Mouse (Mus musculus): Measurements from ENCODE around the gene Syngr4.
"Not testable (repeated sequence)": the region's sequence is repeated elsewhere in the genome, so short reads cannot be mapped to it uniquely, and the experiment has no call there.

Syngr4 gene

DNA sequence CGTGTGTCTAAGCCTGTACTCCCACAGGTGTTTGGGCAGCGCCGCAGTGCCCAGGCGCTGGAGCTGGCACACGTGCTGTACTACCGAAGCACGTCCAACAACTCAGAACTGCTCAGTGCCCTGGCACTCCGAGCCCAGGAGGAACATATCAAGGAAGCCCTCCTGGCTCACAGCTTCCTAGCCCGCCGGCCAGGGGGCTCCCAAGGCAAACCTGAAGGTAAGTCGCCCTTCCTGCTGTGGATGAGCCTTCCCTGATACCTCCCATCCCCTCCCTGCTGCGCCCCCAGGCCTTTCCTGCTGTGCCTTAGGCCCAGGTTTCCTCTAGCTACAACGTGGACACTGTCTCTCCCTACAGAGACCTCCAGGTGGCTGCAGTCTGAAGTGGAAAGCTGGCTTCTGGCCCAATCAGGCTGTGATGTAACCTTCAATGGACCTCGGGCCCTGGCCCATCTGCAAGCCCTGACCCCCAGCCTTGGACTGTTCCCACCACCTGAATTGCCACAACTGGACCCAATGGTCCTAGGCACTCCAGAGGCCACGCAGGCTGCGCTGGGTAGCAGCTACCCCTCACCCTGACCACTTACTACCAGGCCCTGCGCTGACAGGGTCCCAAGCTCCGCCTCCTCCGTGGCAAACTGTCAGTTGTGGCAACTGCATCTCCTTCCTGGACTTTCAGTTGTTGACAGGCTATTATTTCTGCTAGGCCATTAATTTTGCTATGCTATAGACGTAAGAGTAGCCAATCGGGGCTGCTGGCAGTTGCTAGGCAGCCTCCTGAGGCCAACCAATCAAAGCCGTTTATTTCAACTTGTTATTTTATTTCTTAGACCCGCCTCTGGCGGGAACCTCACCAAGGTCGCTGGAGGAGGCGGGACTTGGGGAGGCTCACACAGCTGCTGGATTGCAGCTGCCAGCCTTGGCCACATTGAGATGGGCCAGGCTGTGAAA is 19.8 kb upstream of the Syngr4 start:
- peak; percentile 88 for DNase-seq (ENCODE audit: low read depth, low spot score)

DNA sequence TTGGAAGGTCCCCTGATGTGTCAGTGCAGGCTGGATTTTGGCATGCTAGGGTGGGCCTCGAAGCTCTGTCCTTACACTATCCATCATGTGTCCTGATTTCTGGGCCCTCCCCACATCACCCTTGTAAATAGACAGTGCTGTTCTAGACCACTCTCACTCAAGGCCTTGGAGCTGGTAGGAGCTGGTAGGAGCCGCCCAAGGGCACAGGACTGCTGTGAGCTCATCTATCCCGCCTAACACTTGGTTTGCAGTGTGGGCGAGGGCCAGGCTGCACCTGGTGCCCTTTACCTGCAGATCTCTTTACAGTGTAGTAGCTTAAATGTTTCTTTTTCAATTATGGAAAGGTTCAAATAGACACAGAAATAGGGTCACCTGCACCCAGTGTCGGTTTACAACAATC is 18.5 kb upstream of the Syngr4 start:
- no peak for DNase-seq (ENCODE audit: low read depth, low spot score)

DNA sequence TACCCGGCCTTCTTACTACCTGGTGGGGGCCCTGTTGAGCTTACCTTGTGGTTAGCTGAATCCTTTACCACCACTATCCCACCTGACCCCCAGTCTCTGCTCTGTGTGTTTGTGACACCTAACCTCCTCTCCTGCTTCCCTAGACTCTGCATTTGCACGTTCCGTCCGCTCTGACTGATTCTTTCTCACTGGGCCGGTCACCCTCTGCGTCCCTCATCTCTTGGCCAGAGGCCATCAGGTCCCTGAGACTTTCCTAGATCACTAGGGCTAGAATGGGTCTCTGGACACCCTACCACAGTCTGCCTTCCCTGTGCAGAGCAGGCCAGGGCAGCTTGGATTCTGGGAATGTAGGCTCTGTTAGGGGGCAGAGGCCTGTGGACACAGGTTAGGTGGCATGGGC is 17.6 kb upstream of the Syngr4 start:
- no peak for DNase-seq (ENCODE audit: low read depth, low spot score)

DNA sequence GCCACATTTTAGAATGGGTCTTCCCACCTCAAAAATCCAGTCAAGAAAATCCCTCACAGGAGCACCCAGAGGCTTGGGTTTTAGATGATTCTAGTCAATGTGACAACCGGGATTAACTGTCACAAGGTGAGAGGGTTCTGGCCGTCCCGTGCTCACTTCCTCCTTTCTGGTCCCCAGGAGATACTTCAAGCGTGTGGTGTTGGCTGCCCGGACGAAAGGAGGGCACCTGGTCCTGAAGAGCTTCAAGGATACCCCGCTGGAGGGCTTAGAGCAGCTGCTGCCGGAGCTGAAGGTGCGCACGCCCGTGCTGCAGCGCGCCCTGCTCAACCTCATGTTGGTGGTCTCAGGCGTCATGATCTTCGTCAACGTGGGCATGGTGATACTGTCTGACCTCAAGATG is 12.6 kb upstream of the Syngr4 start:
- DNase-seq (ENCODE audit: low read depth, low spot score) = no peak

DNA sequence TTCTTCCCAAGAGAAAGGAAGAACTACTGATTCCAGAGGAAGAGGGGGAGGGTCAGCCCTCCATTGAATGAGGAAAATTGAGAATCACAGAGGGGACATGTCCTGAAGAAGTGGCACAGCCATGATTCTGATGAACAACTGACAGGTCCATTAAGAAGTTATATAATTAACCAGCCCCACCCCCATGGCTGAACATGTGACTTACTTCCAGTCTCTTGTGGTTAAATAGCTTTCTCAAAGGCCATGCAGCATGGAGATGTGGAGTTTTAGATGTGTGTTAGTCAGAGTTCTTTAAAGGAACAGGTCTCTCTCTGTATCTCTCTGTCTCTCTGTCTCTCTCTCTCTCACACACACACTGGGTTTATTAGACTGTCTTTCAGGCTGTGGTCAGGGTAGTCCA is 11.9 kb upstream of the Syngr4 start:
- DNase-seq (ENCODE audit: low read depth, low spot score) = no peak

DNA sequence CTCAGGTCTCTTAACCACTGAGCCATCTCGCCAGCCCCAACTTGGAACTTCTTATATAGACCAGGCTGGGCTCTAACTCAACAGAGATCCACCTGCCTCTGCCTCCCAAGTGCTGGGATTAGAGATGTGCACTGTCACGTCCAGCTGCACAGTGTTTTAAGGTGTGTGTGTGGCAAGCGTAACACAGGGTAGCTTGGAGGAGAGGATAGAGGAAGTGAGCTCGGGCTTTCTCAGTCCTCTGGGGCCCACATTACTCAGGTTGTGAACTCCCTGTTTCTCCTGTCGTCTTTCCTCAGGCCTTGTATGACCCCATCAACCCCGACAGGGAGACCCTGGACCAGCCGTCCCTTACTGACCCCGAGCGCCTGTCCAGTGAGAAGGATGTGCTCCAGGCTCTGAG is 10.1 kb upstream of the Syngr4 start:
- DNase-seq (ENCODE audit: low read depth, low spot score) = no peak

DNA sequence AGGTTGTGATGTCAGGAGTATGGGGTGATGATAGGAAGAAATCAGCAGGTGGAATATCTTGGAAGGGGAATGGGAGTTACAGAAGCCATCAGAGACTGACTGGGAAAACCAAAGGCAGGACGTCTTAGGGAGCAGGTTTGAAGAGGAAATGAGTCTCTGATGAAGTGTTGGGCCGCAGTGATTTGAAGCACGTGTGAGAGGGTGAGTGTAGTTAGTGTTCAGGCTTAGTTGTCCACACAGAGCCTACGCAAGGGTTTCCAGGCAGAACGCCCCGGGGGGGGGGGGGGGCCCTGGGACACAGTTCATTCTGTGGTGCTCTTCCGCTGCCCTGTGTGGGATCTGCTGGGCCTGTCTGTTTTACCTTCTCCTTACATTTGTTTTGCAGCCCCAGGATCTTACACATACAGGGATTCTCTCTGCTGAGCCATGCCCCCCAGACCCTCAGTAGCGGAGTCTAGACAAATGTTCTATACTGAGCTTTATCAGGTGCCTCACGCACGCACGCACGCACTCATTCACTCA is 6.0 kb upstream of the Syngr4 start:
- no peak for DNase-seq (ENCODE audit: low read depth, low spot score)

DNA sequence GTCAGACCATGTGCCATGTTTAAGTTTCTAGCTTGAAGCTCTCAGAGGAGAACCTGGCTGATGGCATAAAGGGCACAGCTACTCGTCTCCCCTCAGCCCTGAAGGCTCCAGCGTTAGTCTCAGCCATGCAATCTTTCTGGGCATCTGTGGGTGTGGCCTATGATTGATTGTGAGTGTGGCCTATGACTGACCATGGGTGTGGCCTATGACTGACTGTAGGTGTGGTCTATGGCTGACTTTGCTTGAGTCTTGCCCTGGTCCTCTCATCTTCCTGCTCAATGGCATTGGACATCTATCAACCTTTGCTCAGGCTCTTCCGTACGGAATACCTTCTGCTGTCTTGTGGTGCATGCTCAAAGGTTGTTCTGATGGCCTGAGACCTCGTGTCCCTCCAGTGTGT is 5.0 kb upstream of the Syngr4 start:
- DNase-seq (ENCODE audit: low read depth, low spot score) = no peak

DNA sequence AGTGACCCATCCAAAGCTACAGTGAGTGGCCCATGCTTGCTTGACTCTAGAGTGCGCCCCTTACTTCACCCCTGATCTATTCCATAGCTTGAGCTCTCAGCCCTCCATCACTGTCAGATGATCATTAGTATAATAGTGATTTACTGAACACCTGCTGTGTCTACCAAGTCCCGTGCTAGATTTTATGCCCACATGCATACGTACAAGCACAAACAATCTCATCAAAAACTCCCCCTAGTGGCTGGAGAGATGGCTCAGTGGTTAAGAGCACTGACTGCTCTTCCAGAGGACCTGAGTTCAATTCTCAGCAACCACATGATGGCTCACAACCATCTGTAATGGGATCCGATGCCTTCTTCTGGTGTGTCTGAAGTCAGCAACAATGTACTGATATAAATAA is 1.6 kb upstream of the Syngr4 start:
- not testable (repeated sequence) for DNase-seq (ENCODE audit: low read depth, low spot score)

DNA sequence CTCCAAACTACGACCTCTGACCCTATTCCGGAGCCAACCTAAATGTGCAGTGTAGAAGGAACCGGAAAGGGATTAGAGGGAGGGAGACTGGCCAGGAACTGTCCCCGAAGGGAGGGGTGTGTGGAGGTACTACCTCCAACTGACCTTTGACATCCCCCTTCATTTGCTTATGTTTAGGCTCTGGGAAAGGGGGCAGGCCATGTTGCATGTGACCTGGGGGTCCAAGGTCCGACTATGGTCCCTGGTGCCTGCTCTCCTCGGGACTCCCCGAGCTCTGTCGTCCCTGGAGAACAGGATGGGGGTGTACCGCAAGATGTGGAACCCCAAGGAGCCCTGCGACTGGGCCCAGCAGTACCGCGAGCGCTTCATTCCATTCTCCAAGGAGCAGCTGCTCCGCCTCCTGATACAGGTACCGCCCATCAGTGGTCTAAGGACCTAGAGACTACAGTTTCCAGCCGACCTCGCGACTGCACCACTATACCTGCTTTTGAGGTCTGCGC is 794 bp upstream of the Syngr4 start:
- no peak for DNase-seq (ENCODE audit: low read depth, low spot score)

DNA sequence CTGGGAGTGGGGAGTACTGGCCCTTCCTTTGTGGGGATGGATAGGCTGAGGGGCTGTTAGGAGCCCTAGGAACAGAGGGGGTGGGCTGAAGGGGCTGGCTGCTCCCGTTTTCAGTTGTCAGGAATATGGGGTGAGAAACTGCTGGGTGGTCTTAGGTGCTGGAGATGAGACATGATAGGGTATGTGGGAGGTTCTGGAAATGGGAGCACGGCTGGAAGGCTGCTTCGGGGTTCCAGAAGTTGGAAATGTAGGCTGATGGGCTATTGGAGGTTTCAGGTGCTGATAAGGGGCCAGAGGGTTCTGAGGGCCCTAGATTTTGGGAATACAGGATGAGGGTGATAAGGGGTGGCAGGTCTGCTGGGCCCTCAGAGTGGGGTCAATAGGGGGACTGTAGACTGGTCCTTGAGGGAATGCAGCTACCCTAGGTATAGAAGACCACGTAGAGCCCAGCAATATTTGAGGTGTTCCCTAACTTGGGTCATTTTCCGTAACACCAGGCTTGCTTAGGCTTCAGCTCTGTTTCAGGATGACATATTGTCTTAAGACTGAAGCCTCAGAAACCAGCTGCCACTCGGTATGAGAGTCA is 490 bp downstream of the Syngr4 start:
- no peak for DNase-seq (ENCODE audit: low read depth, low spot score)

DNA sequence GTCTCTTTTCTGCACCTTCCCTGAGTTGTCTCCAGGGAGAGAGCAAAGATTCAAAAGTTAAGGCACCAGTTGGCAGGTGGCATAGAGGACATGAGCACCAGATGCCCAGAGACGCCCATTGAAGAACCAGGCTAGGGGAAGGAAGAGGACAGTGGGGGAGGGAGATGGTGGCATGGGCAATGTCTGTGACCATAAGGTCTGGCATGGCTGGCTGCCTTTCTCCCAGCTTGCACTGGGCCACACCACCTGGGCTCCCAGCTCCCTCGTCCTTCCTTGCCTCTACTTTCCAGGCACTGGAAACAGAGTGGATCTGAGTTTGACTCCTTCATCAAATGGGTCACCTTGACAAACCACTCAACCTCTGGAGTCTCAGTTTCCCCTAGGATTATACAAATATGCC is 3.9 kb downstream of the Syngr4 start:
- no peak for DNase-seq (ENCODE audit: low read depth, low spot score)

DNA sequence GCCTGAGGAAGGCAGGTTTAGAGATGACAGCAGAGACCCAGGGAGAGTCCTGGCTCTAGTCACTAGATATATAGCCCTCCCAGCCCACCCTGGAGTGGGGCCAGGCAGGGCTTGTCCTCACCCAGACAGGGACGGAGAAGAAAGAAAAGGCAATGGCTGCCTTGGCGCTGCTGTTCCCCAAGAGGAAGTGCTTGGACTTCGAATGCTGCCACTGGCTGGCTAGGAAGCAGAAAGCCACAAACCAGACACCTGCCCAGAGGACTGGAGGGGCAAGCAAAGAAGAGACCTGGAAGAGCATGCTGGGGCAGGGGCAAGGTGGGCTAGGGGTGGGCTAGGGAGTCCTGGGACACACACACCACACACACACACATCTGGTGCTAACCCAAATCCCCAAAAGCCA is 9.3 kb downstream of the Syngr4 start:
- no peak for DNase-seq (ENCODE audit: low read depth, low spot score)

DNA sequence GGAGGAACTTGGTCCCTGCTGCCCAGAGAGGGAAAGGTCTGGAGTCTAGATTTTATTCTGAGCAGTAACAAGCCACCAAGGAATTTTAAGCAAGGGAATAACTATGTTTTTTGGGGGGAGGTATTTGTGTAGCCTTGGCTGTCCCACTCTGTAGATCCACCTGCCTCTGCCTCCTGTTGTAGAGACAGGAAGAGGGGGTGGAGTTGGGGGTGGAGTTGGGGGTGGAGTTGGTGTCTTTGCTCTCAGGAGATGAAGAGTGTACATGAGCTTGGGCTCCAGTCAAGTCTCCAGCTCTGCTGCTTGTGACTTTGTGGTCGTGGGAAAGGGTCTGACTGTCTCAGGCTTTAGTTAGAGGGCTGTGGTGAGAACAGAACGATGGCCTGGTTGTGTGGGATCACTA is 15.5 kb downstream of the Syngr4 start:
- DNase-seq (ENCODE audit: low read depth, low spot score) = no peak

DNA sequence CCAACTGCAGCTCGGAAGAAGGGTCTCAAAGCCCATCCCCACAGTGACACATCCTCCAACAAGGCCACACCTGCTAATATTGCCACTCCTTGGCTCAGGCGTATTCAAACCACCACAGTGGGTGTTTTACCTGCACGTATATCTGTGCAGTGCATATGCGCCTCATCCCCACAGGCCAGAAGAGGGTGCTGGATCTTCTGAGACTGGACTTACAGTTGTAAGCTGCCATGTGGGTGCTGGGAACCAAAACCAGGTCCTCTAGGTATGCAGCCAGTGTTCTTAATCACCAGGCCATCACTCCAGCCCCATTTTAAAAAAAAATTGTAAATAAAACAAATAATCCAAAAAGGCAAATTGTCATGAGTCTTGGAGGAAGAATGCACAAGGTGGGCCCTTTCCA is 16.0 kb downstream of the Syngr4 start:
- DNase-seq (ENCODE audit: low read depth, low spot score) = no peak

DNA sequence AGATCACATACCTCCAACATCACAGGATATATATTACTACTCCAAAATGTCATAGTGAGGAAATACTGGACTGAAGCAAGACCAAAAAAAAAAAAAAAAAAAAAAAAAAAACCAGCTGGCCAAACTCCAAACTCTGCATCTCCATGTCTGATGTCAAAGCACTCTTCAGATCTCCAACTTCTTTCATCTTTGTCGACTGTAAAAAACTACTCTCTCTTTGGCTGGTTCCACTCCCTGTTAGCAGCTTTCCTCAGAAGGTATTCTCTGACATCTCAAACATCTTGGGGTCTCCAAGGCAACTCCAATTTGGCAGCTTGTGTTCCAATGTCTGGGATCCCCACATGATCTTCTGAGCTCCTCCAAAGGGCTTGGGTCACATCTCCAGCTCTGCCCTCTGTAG is 18.2 kb downstream of the Syngr4 start, which contains the start of gene Grin2d:
TSS of gene Grin2d (minus strand) at position 101 of the 400 bp plus-strand sequence.
- not testable (repeated sequence) for DNase-seq (ENCODE audit: low read depth, low spot score)

DNA sequence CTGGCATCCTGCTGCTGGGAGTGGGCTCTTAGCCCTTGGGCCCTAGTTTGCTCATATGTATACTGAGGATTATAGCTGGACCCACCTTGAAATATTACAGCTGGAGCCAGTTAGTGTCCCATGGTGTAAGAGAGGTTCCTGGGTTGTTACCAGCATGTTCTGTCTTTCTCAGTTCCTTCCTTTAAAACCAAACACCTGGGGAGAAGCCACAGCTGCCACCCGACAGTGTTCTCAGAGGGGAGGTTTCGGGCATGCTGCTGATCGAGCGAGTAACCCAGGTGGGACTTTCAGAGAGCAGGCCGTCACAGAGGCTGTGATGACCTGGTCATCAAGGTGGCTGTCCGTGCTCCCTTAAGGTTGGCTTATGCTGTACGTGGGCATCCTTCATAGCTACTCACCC is 19.6 kb downstream of the Syngr4 start:
- no peak for DNase-seq (ENCODE audit: low read depth, low spot score)

DNA sequence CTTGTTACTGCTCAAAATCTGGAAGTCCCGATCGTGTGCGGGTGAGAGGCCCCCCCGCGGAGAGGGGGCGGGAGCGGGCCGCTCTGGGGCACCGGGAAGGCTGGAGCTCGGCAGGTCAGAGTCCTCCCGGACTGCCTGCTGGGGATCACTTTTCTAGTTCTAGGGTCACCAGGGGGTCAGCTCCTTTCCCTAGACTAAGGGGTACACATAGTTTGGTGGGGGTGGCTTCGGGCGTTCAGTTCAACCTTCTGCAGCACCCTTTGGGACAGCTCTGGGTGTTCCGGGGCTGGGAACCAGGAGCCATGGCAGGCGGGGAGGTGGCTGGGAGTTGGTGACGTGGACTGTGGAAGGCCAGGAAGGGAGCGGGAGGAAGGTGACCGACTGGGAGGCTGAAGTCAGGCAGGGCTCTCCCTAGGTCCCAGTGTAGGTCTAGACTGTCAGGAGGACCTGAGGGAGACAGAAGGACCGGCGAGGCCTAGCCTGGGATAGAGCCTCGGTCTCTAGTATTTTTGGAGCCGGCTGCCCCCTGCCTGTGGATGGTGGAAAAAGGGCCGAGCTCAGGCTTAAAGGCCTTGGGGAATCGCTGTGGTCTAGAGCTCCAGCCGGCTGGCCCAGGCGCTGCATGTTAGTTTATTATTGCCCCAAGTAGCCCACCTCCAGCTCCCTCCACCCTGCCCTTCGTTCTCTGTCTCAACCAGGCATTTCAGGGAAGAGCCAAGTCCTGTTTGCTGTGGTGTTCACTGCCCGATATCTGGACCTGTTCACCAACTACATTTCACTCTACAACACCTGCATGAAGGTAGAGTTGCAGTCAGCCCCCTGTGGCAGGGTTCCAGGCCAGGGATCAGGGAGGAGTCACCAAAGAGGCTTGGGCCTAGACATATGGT is 23.2 kb downstream of the Syngr4 start:
- DNase-seq (ENCODE audit: low read depth, low spot score) = no peak

DNA sequence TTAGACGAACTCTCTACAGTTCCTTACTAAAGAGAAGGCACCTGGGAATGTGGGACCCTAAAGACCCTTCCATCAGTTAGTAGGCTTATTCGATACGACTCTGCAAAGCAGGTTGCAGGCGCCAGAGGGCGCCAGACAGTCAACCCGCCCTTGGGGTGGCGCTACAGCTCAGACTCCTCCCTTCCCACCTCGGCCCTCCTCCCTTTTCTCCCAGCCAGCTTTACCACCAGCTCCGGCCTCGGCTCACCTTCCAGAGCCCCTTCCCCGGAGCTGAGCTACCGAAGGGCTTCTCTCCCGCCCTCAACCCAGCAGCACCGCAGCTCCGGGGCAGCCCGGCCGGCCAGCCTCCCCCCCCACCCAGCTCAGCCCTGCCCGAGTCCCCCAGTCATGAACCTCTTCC is 23.9 kb downstream of the Syngr4 start, which contains the start of gene Kdelr1:
TSS of gene Kdelr1 (plus strand) at position 149 of the 400 bp plus-strand sequence.
- DNase-seq (ENCODE audit: low read depth, low spot score) = peak; percentile 82

DNA sequence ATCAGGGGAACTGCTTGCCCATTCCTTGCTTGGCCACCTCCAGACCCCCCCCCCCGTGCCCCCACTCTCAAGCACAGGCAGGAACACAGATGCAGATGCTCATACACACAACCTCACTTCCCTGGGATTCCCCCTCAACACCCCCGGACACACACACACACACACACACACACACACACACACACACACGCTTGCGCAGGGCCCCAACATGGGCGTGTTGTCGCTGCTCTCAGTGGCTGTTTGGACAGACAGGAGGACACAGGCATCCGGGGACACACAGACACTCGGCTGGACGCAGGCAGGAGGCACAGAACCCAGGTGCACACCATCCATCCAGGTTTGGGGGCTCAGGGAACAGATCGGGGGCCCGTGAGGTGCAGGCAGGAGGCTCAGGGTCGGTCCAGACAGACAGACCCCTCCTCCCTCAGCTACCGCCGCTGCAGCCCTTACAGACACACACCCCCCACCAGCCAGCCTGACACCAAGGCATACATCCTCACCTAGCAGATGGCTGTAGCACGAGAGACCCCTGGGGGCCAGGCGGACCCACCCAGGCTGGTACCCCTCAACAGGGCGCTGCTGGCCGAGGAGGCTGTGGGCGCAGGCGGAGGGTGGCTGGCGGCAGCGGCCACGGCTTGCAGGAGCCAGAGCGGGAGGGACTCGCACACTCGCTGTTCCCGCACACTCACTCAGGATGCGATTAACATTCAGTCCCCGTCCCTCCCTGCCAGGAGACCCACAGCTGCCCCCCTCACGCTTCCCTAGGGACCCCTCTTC is 26.0 kb downstream of the Syngr4 start:
- DNase-seq (ENCODE audit: low read depth, low spot score) = no peak

DNA sequence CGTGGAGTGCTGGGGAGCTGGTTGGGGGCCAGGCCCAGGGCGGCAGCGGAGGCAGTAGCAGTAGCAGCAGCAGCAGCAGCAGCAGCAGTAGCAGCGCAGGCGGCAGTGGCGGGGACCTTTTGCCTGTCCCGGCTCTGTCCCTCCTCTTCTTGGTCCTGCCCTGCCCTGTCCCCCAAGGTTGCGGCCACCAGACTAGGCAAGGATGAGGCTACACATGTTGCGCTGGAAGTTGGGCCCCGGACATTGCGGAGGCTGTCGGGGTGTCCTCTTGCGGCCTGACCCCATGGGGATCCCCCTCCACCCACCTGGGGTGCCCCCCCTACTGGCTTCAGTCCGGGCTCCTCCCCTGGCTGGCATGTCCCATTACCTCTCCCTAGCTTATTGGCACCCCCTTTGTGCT is 26.7 kb downstream of the Syngr4 start:
- DNase-seq (ENCODE audit: low read depth, low spot score) = no peak

Data from skeletal muscle tissue, adult 2 months (tissue).